Mouse (Mus musculus) right cerebral cortex, postnatal 36 days (tissue): ENCODE measurements at regions not wholly inside any gene's neighbourhood (a gene's known extent, or its start where the extent isn't known, plus 50 kb on each side); places are given as distances from the start of the nearest gene placed in this dataset.

ENCODE experiments used
- DNase-seq, 2 experiments: peaks; one replicate each; pipeline ENCODE4 v3.0.0; 2022; ENCODE audit warnings: low spot score in 2 of 2, mixed read lengths in 1 of 2

DNA sequence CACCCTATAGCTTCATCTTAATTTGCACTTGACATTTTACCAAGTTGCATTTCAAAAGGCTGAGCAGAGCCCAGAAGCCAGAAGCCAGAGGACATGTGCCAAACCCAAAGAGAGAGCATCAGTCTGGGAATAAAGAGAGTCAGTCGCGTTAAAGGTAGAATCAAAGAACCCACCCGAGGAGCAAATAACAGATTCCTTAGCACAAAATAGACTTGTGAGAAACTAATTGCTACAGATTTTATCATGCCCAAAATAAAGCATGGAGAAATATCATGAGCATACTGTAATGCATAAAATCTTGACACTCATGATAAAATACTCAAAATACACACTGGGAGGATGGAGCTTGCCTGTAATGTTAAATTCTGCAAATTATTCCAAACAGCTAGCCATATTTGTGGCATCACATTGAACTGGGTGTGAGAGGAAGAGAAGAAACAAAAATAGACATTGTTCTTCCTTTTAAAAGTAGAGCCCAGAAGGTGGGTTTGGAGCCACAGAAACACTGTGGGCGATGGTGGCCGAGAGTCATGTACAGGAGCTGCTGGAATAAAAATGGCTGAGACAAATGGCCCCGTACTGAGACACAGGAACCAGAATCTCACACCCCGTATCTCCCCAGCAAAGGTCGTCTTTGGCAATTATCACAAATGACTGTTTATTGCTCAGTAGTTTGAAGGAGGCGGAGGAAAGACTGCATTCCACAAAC is 317.2 kb downstream of the Klf6 start:
- DNase-seq = peak; percentile 39 to 65

DNA sequence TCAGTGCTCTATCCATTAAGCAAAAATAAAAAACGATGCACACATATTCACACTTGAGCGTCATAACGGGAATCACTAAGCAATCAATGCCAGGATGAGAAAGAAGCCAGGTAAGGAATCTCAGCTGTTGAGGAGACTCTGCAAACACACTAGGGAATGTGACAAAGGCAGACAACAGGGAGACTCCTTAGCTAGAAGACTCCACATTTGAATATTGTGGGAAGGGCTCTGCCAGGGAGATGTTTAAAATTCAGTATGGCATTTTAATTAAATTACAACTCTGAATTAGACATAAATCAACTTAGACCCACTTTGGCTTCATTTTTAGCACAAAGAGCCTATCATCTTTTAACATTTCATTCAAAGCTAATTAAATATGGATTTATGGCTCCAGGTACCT is 327.9 kb downstream of the Klf6 start:
- DNase-seq = no peak

DNA sequence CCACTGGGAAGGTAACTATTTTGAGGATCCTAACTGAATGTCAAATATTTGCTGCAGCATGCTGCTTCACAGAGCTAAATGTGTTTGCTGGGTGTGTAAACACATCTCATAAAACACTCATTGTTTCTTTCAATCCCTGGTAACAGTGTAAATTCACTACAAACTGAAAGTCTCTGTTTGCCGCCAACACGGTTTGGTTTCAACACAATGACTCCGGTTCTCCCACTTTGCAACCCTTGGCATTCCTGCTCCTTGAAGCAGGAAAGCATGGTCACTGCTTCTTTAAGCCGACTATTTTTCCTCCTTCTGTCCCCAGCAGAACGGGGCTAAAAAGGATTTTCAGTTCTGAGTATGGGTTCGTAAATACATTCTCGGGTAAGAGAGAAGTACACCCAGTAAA is 328.3 kb downstream of the Klf6 start:
- no peak for DNase-seq

DNA sequence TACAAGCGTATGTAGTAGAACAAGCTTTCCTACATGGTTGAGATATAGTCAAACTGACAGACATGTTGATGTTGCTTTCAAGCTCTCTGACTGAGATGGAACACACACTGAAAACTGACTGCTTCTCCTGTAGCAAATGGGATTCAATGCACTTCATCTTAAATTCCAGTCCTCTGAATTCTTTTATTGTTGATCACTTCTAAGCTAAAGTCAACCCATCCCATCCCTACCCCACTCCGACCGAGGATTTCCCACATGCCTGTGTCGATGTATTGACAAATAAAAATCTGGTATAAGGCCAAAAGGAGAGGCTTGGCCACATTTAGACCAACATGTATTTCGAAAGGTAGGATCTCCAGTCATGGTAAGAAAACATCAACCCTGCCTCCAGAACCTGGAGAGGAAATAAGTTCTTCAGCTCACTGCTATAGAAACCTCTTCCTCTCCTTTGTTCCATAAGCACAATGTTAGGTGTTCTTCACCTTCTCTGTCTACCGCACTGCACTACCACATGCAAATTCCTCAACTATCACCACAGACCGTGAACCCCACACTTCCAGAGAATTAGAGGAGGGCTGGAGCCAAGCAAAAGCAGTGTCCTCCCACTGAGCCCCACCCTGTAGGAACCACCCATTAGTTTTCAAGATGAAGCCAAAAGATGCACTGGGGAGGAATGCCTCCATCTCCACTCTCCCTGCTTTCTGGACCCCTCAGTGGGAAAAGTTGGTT is 330.1 kb downstream of the Klf6 start:
- DNase-seq = no peak

DNA sequence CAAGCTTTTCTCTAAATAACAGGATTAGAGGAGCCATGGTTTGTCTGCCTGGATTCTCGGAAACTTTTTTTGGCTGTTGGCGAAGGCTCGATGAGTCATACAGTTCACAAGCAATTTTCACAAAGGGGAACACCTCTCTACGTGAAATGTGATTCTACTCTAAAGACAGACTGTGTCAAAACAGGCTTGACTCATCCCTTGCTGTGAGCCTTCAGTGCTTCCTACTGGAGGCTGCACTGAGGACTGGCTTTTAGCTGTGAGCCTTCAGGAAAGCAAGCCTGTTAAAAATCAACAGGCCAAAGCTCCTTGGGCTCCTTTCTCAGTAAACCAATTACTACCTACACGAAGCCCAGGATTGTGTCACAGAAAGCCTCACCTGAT is 330.6 kb downstream of the Klf6 start:
- peak; percentile 36 to 61 for DNase-seq

DNA sequence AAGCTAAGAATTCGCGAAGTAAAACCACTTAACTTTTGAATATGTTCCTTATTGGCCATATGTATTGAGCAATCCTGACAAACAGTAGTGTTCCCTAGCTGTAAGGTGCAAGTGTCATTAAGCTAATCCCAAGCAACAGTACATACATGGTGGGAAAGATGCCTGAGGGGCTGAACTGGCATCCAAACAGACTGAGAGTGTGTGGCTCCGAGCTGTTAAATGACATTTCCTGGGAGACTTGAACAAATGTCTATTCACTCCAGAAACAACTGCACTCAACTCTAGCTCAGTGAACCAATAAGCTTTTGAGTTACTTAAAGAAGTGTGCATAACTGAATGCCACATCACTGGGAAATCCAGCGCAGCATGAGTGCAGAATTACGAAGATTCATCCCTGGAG is 335.4 kb downstream of the Klf6 start:
- no peak for DNase-seq

DNA sequence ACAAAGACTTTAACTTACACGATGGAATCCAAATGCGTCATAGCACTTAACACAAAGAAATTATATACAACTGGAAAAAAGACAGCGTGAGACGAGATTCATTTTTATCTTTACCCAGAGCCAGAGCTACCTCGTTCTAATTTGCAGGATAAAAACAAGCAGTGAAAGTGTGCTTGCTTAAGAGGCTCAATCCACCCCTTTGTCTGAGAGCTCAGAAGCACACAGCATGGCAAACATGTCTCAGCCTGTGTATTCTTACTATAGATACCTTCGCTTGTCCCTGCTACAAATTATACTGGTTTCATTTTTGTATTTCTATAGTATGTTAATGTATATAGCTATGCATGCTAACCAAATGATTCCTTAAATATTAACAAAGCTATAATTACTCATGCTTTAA is 337.8 kb downstream of the Klf6 start:
- DNase-seq = no peak

DNA sequence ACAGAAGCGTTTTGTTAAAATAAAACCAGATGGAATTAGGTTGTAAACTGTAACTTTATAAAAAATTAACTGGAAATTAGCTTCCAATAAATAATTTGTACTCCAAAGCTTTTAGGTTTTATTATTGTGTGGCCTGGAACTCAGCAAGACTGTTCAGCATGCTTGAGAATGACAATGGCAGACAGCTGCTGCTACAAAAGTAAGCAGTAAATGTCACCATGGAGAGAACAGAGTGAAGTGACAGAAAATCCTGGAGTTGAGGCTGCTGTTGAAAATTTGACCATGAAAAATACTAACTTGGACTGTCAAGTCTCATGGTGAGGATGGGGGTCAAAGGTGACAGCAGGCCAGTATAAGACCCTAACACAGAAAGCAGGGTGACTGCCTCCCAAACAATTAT is 340.2 kb downstream of the Klf6 start:
- no peak for DNase-seq

DNA sequence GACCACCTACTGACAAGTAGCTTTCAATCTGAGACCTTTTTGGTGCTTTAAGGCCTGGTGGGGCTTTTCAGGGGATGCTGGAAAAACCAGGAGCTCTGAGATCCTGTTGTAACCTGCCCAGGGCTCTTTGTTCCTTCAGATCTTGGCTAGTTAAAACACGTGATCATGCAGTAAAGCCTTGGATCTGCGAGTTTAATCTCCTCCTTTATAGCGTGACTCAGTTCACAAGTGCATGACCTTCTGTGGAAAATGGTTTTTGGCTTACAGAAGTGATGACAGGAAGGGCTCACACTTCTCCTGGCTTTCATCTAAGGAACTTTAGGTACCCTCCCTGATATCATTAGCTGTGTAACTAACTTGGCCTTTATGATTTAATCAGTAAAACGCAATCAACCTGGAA is 343.1 kb upstream of the Pitrm1 start:
- DNase-seq = no peak

DNA sequence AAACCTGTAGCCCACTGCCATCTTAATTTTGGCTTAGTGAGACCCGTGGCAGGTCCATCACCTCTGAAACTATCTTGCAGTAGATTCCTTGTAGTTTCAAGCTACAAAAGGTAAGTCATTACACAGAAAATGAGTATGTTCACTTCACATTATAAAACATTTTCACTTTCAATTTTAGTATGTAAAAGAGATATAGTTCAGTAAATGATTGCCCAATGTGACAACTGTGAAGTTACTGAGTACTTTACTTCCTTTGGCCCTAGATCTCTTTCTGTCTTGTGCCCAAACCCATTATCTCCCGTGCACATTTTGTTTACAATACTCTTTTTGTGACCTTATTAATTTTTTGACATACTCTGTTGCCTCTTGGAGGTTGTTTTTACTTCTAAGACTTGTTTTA is 335.4 kb upstream of the Pitrm1 start:
- no peak for DNase-seq

DNA sequence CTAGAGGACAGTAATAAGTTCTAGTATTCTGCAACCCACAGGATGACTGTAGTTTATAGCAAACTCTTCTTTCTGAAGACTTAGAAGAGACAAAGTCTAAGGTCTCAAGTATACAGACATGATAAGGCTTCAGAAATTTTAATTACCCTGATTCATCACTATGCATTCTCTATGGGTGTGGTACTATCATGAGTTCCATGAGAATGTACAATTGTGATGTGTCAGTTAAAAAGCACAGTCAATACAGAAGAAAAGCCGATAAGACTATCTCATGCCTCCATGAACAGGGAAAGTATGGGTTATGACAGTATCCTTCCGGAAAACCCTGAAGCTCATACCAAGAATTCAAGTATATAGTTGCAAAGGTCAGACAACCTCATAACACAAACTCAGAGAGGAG is 333.8 kb upstream of the Pitrm1 start:
- no peak for DNase-seq

DNA sequence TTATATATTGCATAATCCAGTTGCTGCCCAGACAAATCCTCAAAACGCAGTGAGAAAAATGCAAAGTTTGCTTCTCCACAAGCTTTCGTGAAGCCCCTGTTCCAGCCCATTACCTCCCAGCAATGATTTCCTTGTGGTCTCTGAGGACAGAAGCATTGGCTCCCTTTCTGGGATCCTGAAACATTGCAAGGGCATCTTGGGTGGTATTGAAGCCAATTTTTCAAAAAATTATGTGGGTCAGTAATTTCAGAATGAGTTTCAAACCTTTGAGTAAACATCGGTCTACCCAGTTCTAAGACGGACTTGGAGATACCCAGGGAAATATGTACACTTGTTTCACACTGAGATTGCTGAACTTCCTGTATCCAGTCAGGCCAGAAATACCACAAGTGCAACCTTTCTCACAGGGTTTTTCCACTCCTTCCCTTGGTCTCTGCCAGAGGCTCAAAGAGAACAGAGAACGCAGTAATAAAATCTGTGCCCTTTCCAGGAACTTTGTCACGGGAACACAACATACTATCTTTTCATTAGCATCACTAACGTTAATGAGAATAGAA is 321.8 kb upstream of the Pitrm1 start:
- no peak for DNase-seq

DNA sequence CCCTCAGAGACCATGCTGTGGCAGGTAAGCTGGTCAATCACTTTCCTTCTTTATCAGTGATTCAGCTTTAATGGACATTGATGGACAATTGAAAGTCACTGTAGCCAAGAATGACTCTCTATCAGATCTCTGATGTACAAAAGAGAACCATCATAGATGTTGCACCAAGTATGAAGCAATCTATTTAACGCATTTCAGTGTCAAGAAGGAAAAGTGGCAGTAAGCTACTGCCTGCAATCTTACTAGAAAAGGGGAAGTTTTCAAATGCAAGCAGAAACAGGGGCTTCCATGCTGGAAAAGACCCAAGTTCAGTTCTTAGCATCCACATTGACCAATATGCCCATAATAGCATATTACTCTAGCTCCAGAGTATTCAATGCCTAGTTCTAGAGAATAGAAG is 319.7 kb upstream of the Pitrm1 start:
- no peak for DNase-seq

DNA sequence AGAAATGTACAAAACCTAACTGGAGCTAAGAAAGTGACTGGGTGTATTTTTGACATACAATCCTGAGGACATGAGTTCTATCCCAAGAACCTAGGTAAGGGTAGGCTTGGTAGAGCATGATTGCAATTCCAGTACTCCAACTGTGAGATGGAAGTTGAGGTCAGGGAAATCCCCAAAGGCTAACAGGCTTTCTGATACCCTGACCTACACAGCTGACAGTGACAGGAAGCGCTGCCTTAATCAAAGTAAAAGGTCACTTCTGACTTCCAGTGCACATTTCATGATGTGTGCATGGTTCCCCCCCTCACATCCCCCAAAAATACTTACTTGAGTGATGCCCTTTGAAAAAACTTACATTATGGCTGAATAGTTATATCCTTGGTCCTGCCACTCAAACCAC is 312.6 kb upstream of the Pitrm1 start:
- no peak for DNase-seq

DNA sequence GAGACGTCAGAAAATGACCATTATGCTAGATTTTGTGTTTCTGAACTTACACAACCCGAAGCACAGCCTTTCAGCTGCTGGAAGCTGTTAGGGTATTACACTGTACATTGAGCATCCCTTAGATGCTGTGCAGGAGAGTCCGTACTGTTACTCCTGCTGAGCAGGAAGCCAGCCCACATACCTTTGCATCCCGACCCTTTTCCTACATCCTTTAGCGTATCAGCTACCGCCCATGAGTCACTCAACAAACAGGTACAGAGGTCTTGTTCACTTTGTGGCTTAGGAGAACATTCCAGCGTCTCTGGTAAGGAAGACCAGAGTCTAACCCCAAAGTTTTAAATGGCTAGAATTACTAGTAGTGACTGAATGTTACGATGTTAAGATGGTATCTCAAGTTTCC is 311.4 kb upstream of the Pitrm1 start:
- no peak for DNase-seq

DNA sequence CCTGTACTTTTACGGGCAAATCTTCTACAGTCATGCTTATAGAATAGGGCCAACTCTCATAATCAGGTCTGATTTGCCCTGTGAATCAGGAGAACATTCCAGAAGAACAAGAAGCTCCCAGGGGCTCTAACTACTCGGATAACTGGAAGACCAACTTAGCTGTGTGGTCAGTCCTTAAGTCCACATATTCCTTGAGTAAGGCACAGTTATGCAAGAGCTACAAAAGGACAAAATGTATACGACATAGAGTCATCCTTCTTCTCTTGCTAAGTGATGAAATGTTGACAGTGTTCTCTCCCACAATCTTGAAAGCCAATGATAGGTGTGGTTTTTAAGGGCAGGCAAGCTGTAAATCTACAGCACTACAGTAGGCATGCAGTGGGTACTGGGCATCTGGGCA is 310.7 kb upstream of the Pitrm1 start:
- DNase-seq = no peak

DNA sequence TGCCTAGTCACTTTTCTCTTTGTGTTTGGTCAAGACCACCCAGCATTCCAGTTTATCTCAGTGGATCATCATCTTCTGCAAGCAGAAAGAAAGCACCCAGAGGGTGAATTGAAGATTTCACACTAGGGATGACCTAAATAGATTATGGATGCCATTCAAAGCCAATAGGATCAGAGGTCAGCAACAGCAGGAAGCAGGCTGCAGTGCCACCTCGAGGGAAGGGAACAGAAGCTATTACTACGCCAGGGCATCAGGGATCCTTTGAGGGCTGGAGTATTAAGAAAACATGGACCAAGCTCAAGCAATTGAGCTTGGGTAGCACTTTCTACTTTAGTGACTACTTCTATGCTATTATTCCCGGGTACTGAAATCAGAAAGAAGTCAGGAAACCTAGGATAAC is 307.1 kb upstream of the Pitrm1 start:
- no peak for DNase-seq

DNA sequence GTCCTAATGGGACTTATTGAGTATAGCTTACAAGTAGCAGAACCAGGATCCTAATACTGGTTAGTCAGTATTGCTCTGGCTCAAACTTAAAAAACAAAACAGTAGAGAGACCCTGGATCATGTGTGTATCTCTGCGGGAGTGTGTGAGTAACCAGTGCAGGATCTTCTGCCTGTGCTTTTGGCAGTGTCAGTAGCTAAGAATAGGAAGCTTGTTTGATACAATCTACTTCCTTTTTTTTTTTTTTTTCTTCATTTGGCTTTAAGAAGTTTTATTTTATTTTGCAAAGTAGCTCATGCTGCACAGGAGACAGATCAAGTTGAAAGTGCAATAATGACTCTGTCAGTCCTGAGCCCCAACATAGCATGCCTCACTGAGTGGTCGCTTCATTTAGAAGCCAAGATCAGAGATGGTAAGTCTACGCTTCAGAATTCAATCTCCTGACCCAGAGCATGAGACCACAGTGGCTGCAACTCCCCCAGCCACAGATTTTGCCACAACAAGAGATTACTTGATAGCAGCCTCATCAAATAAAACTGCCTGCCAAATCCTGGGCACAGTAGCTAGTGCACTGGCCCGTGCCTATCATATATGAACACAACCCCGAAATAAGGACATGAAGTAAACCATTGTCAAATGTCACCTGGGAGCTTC is 306.4 kb upstream of the Pitrm1 start:
- no peak for DNase-seq

DNA sequence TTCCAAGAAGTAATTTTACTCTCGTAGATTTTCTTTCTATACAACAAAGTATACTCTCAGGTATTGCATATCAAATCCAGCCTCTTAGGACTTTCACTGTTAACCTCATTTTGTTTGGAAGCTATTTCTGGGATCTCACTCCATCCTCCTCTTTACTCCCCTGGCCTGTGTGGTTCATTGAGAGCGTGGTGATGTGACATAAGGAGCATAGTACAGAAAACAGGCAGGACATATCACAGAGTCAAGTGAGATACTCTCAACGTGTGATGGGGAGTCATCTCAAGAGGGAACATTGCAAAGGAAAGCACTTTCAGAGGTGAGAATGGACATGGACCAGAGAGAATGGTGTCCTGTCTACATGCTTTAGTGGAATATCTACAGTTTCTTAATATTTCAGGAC is 297.8 kb upstream of the Pitrm1 start:
- DNase-seq = no peak

DNA sequence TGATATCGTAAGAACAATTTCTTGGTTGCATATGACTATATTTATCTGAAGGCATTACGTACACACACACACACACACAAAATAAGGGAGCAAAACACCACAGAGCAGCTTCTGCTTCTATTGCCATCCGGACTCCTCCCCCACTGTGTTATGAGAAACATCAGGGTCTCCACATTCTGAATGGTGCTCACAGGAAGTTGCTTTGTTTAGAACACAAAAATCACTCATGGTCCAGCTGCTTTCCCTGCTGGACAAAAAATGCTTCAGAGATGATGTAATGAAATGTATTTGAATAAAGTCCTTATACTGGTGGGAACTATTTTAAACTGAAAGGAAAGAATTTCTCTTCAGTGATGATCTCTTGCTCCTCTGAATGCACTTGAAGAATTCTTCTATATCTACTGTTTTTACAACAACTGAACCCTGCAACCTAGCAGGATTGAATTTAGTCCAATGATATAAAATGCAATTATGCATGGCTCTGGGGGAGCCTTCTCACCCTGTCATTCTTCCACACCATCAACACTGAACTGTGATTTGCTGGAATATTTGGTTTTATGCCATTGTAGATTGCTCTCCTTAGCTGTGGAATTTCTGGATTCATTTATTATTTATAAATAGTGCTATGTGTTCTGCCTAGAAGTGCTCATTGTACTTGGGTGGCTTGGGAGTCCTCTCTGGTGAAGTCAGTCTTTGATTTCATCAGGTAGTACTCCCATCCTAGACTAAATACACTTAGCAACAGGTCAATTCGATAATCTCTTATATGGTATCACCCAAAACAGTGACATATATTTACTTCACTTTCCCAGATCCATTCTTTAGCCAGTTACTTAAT is 296.7 kb upstream of the Pitrm1 start:
- DNase-seq = no peak

DNA sequence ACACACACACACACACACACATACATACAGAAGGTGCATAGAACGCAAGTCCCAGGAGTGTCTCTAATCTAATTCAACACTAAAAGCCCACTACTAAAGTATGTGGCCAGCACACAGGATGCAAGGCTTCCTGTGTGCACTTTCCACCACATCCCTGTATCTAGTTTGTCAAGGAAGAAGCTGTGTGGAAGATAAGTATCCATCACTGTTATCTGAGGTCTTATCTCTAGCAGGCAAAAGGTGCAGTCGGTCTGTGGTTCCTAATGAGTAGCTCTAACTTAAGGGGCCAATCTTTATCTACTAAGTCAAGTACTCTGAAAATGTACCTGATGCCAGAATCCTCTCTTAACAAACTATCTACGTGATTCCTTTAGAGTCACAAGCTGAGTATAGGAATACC is 295.8 kb upstream of the Pitrm1 start:
- no peak for DNase-seq

DNA sequence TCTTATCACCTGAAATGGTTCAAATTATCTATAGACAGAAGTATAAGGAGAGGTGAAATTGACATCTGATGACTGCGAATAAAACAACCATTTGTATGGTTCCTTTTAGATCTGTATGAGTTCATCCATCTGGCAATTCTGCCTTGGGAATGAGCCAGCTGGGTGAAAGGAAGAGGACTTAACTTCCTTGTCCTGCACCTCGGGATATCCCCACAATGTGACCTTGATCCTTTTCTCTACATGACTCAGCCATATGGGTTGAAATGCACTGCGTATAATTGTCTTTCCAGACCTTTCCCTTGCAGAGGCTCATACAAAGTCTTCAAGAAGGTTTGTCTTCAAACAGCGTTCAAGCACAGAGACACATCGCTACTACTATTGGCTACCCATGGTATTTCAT is 292.6 kb upstream of the Pitrm1 start:
- DNase-seq = no peak
